Mouse (Mus musculus): ENCODE results near the gene Bcl2l1. TPM values are rescaled to one million over a fixed set of nuclear protein-coding genes. Genes with fewer than 3 reads are reported as not detected.
A peak's percentile ranks its signal among the peaks of the same experiment; 100 is the strongest.

Bcl2l1 gene
- polyA plus RNA-seq, 1 experiment from 2014 or later: 138 TPM

DNA sequence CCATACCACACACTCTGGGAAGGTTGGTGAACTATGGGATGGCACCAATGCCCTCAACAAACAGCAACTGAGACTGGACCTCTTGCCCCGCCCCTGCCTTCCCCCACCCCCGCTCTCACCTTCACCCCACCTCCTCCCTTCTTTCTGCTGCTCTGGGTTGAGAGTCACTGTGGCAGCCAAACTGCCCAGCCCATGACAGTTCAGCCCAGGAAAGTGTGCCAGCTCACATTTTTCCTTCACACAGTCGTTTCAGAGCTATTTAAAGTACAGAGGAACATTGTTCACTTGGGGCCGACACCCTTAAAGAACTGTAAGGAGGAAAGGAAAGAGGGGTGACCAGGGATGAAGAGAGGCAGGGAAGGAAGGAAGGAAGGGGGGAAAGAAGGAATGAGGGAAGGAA lies 73.2 kb downstream of the Bcl2l1 start:
- 65% methylated on average over 4 of the region's 4 CpGs for WGBS
- no peak overlapping the region for H3K4me2 ChIP-seq (ENCODE audit: low read length)

DNA sequence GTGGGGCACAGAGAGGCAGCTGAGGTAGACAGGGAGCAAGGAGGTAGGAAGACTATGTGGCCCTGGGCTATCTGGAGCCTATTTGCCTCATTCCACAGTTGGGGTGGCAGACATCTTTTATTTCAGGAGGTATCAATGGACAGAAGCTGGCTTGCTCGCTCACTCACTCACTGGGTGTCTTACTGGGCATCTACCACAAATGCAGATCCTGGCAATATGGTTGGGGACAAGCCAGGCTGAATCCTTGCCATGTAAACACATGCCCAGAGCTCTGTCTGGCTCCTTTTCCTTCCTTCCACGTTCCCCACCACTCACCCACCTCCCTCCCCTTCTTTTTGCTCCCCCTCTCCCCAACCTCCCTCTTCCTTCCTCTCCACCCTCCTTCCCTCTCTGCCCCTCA lies 74.0 kb downstream of the Bcl2l1 start:
- Histone ChIP-seq H3K27me3 (replicated peaks; ENCODE audit: control insufficient read depth, insufficient read depth, low read length) (no peaks in the 10 kb centered on the region; the same call in 1 of the 2 replicates), H3K9ac (ENCODE audit: low read depth, low read length) (no peak overlapping the region), H3K4me2 (ENCODE audit: low read length) (no peak overlapping the region), H3K9me3 (ENCODE audit: control insufficient read depth, low read length) (no peaks in the 10 kb centered on the region), H3K27ac (ENCODE audit: low read depth, low read length) (no peak overlapping the region), H3K4me3 (ENCODE audit: low read length) (no peak overlapping the region), H3K4me1 (ENCODE audit: control insufficient read depth, insufficient read depth, low read depth, low read length) (peaks cover 9% of the 10 kb centered on the region), H3K36me3 (ENCODE audit: control insufficient read depth, insufficient read depth, low read length) (no peaks in the 10 kb centered on the region)
- WGBS: 64% methylated on average over 2 of the region's 2 CpGs
- ATAC-seq: 0 out of 2 replicates have a peak, but pooled peaks have one; percentile 13

More for the DNA sequence above, 73.2 kb downstream of the Bcl2l1 start:
- Histone ChIP-seq H3K27me3 (replicated peaks; ENCODE audit: control insufficient read depth, insufficient read depth, low read length) (no peaks in the 10 kb centered on the region; the same call in 1 of the 2 replicates), H3K27ac (ENCODE audit: low read depth, low read length) (no peak overlapping the region), H3K9ac (ENCODE audit: low read depth, low read length) (no peak overlapping the region), H3K4me3 (ENCODE audit: low read length) (no peak overlapping the region), H3K4me1 (ENCODE audit: control insufficient read depth, insufficient read depth, low read depth, low read length) (peaks cover 9% of the 10 kb centered on the region), H3K9me3 (ENCODE audit: control insufficient read depth, low read length) (no peaks in the 10 kb centered on the region), H3K36me3 (ENCODE audit: control insufficient read depth, insufficient read depth, low read length) (no peaks in the 10 kb centered on the region)
- ATAC-seq: no peak

DNA sequence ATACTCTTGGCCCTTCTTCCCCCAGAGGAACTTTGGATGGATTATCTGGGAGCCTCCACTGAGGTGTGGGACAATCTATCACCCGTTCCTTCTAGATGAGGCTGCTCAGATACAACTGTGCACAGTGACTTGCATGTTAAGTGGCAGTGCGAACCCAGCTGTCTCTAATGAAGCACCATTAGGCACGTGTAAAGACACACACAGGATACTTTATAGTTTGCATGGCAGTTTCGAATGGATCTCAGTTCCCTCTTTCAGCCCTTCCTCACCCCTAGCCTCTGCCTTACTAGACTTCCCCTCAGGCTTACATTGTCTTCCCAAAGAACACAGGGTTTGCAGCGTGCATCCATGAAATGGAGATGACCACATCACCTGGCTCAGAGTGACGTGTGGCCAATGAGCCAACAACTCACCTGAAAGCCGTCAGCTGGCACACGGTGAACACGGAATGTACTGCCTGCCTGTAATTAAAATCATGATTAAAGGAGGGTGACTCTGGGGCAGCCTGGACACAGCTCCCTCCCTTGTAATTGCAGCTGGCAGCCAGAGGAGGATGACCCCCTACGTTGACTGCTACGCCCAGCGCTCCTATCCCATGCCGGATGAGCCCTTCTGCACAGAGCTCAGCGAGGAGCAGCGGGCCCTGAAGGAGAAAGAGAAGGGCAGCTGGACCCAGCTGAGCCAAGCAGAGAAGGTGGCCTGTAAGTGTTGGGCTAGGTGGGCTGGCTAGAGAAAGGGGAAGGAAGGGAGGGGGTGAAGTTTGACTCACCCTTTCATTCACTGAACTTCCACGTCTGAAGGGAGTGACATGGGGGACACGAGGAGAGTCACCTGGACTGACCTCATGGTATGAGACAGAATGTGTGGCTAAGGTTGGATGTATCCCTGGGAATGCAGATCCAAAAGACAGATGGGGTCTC lies 74.8 kb downstream of the Bcl2l1 start:
- Histone ChIP-seq H3K36me3 (ENCODE audit: control insufficient read depth, insufficient read depth, low read length) (no peaks in the 10 kb centered on the region), H3K9ac (ENCODE audit: low read depth, low read length) (no peak overlapping the region), H3K4me3 (ENCODE audit: low read length) (no peak overlapping the region), H3K4me1 (ENCODE audit: control insufficient read depth, insufficient read depth, low read depth, low read length) (peaks cover 9% of the 10 kb centered on the region), H3K27me3 (replicated peaks; ENCODE audit: control insufficient read depth, insufficient read depth, low read length) (no peaks in the 10 kb centered on the region; the same call in 1 of the 2 replicates), H3K27ac (ENCODE audit: low read depth, low read length) (no peak overlapping the region), H3K9me3 (ENCODE audit: control insufficient read depth, low read length) (no peaks in the 10 kb centered on the region), H3K4me2 (ENCODE audit: low read length) (no peak overlapping the region)
- 54% methylated on average over 17 of the region's 17 CpGs for WGBS
- no peak for ATAC-seq

DNA sequence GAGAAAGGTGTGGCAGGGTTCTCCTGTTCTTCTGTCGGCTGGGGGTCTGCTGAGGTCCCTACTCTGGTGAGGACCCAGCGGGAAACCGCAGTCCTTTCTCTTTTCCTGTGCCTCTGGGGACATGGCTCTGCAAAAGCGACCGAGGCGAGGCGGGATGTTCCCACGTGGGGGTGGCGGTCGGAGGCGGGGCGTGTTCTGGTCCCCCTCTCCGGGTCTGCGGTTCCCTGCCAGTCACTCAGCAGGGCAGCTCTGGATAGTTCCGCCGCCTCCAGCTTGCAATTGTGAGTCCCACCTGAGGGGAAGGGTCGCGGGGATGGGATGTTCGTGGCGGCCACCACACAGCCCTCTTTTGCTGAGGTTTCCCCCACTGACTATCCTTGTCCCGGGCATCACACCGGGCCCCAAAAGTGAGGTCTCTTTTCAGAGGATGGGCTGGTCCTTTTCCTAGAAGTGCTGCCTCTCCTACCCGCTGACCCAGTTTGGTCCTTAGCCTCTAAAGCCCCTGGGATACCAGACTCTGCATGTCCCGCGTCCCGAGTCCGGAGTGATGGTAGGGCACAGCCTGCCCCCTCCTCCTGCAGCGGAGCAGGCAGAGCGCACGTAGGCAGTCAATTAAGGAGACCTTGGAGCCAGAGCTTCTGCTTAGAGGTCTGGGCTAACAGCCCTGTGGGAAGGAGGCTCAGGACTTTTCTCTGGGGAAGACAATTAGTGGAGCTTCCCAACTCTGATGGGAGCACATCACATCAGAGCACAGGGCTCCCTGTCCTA lies 77.4 kb downstream of the Bcl2l1 start, which contains the start of gene Cox4i2:
Gene Cox4i2 (plus strand): TSS at position 230 of the 768 bp plus-strand sequence.
- WGBS: 3% methylated on average over 30 of the region's 30 CpGs
- Histone ChIP-seq H3K4me2 (ENCODE audit: low read length) (peak within 1 kb of the TSS; percentile 53), H3K9ac (ENCODE audit: low read depth, low read length) (peak within 1 kb of the TSS; percentile 55), H3K27me3 (replicated peaks; ENCODE audit: control insufficient read depth, insufficient read depth, low read length) (no peaks in the 10 kb centered on the region; the same call in 1 of the 2 replicates), H3K4me1 (ENCODE audit: control insufficient read depth, insufficient read depth, low read depth, low read length) (peaks cover 9% of the 10 kb centered on the region), H3K4me3 (ENCODE audit: low read length) (peak within 1 kb of the TSS; percentile 13), H3K36me3 (ENCODE audit: control insufficient read depth, insufficient read depth, low read length) (no peaks in the 10 kb centered on the region), H3K27ac (ENCODE audit: low read depth, low read length) (no peak within 1 kb of the TSS), H3K9me3 (ENCODE audit: control insufficient read depth, low read length) (no peaks in the 10 kb centered on the region)
- ATAC-seq: peak; percentile 41; the same call in 1 of the 2 replicates

DNA sequence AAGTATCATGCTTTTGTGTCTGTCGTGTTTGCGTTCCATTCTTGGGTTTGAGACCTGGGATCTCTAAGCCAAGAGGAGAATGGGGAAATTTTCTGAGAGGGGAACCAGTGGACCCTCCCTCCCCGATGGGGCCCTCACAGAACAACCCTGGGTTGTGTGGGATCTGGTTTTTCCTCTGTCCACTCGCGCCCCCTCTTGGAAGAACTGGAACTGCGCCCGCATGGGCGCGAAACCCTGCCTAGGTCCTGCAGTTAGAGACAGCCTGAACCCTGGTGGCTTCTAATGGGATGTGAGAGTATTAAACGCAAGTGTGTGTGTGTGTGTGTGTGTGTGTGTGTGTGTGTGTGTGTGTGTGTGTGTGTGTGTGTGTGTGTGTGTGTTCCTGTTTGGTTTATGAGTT lies 89.1 kb downstream of the Bcl2l1 start:
- no peaks in the 10 kb centered on the region for H3K36me3 ChIP-seq (ENCODE audit: control insufficient read depth, insufficient read depth, low read length)
- ATAC-seq: 0 out of 2 replicates have a peak, but pooled peaks have one; percentile 49
- no peaks in the 10 kb centered on the region; the same call in 1 of the 2 replicates for H3K27me3 ChIP-seq (replicated peaks; ENCODE audit: control insufficient read depth, insufficient read depth, low read length)
- H3K4me3 ChIP-seq (ENCODE audit: low read length): no peak overlapping the region
- 24% methylated on average over 10 of the region's 10 CpGs for WGBS
- H3K4me1 ChIP-seq (ENCODE audit: control insufficient read depth, insufficient read depth, low read depth, low read length): peaks cover 10% of the 10 kb centered on the region
- H3K27ac ChIP-seq (ENCODE audit: low read depth, low read length): no peak overlapping the region
- H3K4me2 ChIP-seq (ENCODE audit: low read length): no peak overlapping the region
- H3K9ac ChIP-seq (ENCODE audit: low read depth, low read length): no peak overlapping the region
- H3K9me3 ChIP-seq (ENCODE audit: control insufficient read depth, low read length): no peaks in the 10 kb centered on the region

DNA sequence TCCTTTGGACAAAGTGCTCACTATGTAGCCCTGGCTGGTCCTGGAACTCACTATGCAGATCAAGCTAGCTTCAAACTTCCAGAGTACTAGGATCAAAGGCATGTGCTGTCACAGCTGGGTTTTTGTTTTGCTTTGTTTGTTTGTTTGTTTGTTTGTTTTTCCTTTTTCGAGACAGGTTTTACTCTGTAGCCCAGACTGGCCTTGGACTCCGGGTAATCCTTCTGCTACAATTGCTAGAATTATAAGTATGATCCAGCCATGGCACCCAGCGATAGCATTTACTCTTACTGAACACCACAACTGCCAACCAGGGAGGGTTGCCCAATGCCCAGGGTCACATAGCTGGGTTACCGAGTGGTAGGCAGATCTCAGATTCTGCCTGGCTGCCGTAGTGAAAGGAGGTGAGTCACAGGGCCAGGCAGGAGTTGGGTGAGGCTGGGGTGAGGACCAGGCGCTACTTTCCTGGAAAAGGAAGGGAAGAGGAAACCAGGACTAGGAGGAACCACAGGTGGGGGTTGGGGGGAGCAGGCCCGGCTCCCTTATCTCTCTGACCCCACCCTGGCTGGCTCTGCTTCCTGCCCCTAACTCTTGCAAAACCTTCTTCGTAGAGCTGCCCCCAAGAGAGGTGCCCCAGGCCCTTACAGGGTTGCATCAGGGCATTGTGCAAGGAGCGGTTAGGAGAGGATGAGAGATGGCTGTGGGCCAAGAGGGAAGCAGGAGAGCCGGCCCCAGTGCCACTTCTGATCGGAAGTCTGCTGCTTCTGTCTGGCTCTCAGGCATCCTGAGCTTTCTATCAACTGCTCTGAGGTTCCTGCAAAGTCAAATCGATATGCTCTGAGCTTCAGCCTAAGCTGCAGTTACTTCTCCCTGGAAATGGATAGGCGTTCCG lies 90.1 kb downstream of the Bcl2l1 start:
- Histone ChIP-seq H3K9me3 (ENCODE audit: control insufficient read depth, low read length) (no peaks in the 10 kb centered on the region), H3K9ac (ENCODE audit: low read depth, low read length) (0 out of 2 replicates have a peak overlapping the region, but pooled peaks have one; percentile 5), H3K27me3 (replicated peaks; ENCODE audit: control insufficient read depth, insufficient read depth, low read length) (no peaks in the 10 kb centered on the region; the same call in 1 of the 2 replicates), H3K4me2 (ENCODE audit: low read length) (peak overlapping the region; percentile 35), H3K36me3 (ENCODE audit: control insufficient read depth, insufficient read depth, low read length) (no peaks in the 10 kb centered on the region), H3K4me3 (ENCODE audit: low read length) (no peak overlapping the region), H3K4me1 (ENCODE audit: control insufficient read depth, insufficient read depth, low read depth, low read length) (peaks cover 16% of the 10 kb centered on the region), H3K27ac (ENCODE audit: low read depth, low read length) (peak overlapping the region; percentile 57)
- WGBS: 45% methylated on average over 14 of the region's 14 CpGs
- 0 out of 2 replicates have a peak, but pooled peaks have one; percentile 15 for ATAC-seq

DNA sequence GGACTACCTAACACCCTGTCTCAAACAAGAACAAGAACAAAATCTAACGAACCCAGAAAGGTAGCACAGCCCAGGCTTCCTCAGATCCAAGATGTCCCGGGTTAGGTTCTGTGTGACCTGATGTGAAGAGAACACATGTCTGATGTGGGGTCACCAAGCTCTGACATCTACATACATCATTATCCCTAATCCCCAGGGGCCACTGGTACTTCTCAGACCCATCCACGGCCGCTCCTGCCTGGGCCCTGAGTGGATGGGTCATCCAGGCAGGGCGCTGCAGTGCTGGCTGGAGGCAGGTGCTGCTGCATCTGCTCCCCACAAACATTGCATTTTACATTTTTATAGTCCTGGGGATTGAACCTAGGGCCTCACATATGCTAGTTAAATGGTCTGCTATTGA lies 91.0 kb downstream of the Bcl2l1 start:
- Histone ChIP-seq H3K27me3 (replicated peaks; ENCODE audit: control insufficient read depth, insufficient read depth, low read length) (no peaks in the 10 kb centered on the region; the same call in 1 of the 2 replicates), H3K4me3 (ENCODE audit: low read length) (no peak overlapping the region), H3K4me1 (ENCODE audit: control insufficient read depth, insufficient read depth, low read depth, low read length) (peaks cover 17% of the 10 kb centered on the region), H3K9me3 (ENCODE audit: control insufficient read depth, low read length) (no peaks in the 10 kb centered on the region), H3K4me2 (ENCODE audit: low read length) (no peak overlapping the region), H3K27ac (ENCODE audit: low read depth, low read length) (no peak overlapping the region), H3K36me3 (ENCODE audit: control insufficient read depth, insufficient read depth, low read length) (no peaks in the 10 kb centered on the region), H3K9ac (ENCODE audit: low read depth, low read length) (no peak overlapping the region)
- ATAC-seq: no peak
- 72% methylated on average over 5 of the region's 5 CpGs for WGBS

DNA sequence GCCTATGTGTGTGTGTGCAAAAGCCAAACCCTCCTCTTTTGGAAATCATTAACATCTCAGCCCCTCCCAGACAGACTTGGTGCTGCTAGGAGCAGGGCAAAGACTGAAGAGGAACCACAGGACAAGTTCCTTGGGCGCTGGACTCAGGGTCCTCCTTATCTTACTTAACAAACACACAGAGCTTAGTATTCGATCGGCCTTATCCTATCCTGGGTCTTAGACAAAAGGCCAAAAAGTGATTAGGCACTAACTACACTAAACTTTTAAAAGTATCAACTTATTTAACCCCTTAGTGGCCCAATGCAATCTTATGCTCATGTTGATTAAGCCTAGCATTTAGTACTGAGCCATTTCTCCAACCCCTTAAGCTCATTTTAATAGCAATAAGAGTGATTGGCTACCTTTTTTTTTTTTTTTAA lies 91.7 kb downstream of the Bcl2l1 start:
- H3K36me3 ChIP-seq (ENCODE audit: control insufficient read depth, insufficient read depth, low read length): no peaks in the 10 kb centered on the region
- H3K27ac ChIP-seq (ENCODE audit: low read depth, low read length): 0 out of 2 replicates have a peak overlapping the region, but pooled peaks have one; percentile 9
- no peaks in the 10 kb centered on the region for H3K9me3 ChIP-seq (ENCODE audit: control insufficient read depth, low read length)
- peaks cover 22% of the 10 kb centered on the region for H3K4me1 ChIP-seq (ENCODE audit: control insufficient read depth, insufficient read depth, low read depth, low read length)
- WGBS: 24% methylated on average over 3 of the region's 3 CpGs
- no peak overlapping the region for H3K4me3 ChIP-seq (ENCODE audit: low read length)
- ATAC-seq: no peak
- H3K9ac ChIP-seq (ENCODE audit: low read depth, low read length): no peak overlapping the region
- no peaks in the 10 kb centered on the region; the same call in 1 of the 2 replicates for H3K27me3 ChIP-seq (replicated peaks; ENCODE audit: control insufficient read depth, insufficient read depth, low read length)
- H3K4me2 ChIP-seq (ENCODE audit: low read length): peak overlapping the region; percentile 91
